Mouse (Mus musculus) intestine, embryonic 14.5 days (tissue): ENCODE results near the gene Veph1. TPM values are rescaled to one million over a fixed set of nuclear protein-coding genes. Genes with fewer than 3 reads are reported as not detected.
A peak's percentile ranks its signal among the peaks of the same experiment; 100 is the strongest.
"Not testable (repeated sequence)": the region's sequence is repeated elsewhere in the genome, so short reads cannot be mapped to it uniquely, and the experiment has no call there.

Source experiments
- ATAC-seq: fragments of 200-750 bp; cut with Nextera tagmentation; replicated peaks from 2 replicates; pipeline ENCODE4 v1.8.0; 2017; ENCODE audit warnings: low read depth, moderate number of reproducible peaks, moderate TSS enrichment, moderate library complexity; ENCODE audit not compliant: low FRiP score, low TSS enrichment
- DNase-seq: peaks from one replicate; pipeline ENCODE4 v3.0.0-alpha.2; 2018; ENCODE audit warnings: low spot score
- H3K27ac ChIP-seq: fragments of 300-500 bp; sonication (generic); 2 replicates; pipeline ENCODE4 v1.5.1; 2014; ENCODE audit warnings: low read depth, mild to moderate bottlenecking, control low read depth
- H3K27me3 ChIP-seq: fragments of 300-500 bp; sonication (generic); replicated peaks from 2 replicates; pipeline ENCODE4 v1.6.1; 2014; ENCODE audit warnings: low read length, control low read depth; ENCODE audit not compliant: control insufficient read depth, insufficient read depth
- H3K36me3 ChIP-seq: fragments of 300-500 bp; sonication (generic); 2 replicates; pipeline ENCODE4 v1.6.1; 2014; ENCODE audit warnings: low read length, control low read depth; ENCODE audit not compliant: control insufficient read depth, insufficient read depth
- H3K4me1 ChIP-seq: fragments of 300-500 bp; sonication (generic); replicated peaks from 2 replicates; pipeline ENCODE4 v1.6.1; 2014; ENCODE audit warnings: low read length, control low read depth, mixed read lengths; ENCODE audit not compliant: control insufficient read depth, insufficient read depth
- H3K4me2 ChIP-seq: fragments of 300-500 bp; sonication (generic); 2 replicates; pipeline ENCODE4 v1.6.1; 2014; ENCODE audit warnings: low read length
- H3K4me3 ChIP-seq: fragments of 300-500 bp; sonication (generic); 2 replicates; pipeline ENCODE4 v1.5.1; 2014; ENCODE audit warnings: low read depth, low read length, control low read depth, mixed read lengths
- H3K9ac ChIP-seq: fragments of 300-500 bp; sonication (generic); 2 replicates; pipeline ENCODE4 v1.6.1; 2014; ENCODE audit warnings: mild to moderate bottlenecking, low read length
- H3K9me3 ChIP-seq: fragments of 300-500 bp; sonication (generic); 2 replicates; pipeline ENCODE4 v1.6.1; 2016; ENCODE audit warnings: low read length, control low read depth; ENCODE audit not compliant: control insufficient read depth
- WGBS: fragments of 180-500 bp; shearing (Covaris S2); extraction: QIAGEN DNeasy Blood & Tissue Kit; methylation state at CpG from one replicate; pipeline ENCODE4 v1.1.7; 2014; 5-methylcytosine and 5-hydroxymethylcytosine counted together
- polyA plus RNA-seq: library from polyadenylated mRNA; unstranded; fragments of >200 nt; fragmentation: Nextera tagmentation; extraction: Ambion mirVana; gene quantifications from 2 replicates; pipeline ENCODE4 v1.2.1, GENCODE M21; 2014

Veph1 gene
- polyA plus RNA-seq, 1 experiment from 2014 or later: 0.35 TPM

- Histone ChIP-seq H3K9ac (no peak overlapping the region), H3K27me3 (no peaks in the 10 kb centered on the region), H3K4me1 (no peaks in the 10 kb centered on the region), H3K9me3 (no peaks in the 10 kb centered on the region), H3K4me2 (no peak overlapping the region), H3K27ac (no peak overlapping the region), H3K4me3 (no peak overlapping the region), H3K36me3 (no peaks in the 10 kb centered on the region)
- DNase-seq (no peak), ATAC-seq (no peak)
These were observed 56.2 kb downstream of the Veph1 start for GRCm38 (mm10) chr3:66240476-66240875.

- H3K4me1 ChIP-seq, H3K4me3 ChIP-seq, H3K9ac ChIP-seq, H3K4me2 ChIP-seq, H3K36me3 ChIP-seq, H3K27ac ChIP-seq, DNase-seq, H3K9me3 ChIP-seq, H3K27me3 ChIP-seq, ATAC-seq: not testable (repeated sequence)
- 49% methylated on average over 4 of the region's 4 CpGs for WGBS
These were observed 60.3 kb downstream of the Veph1 start for GRCm38 (mm10) chr3:66236234-66236871.

- peaks cover 5% of the 10 kb centered on the region; the same call in 1 of the 2 replicates for H3K27me3 ChIP-seq
- H3K9ac ChIP-seq: no peak overlapping the region
- no peak for ATAC-seq
- H3K36me3 ChIP-seq: no peaks in the 10 kb centered on the region
- H3K4me2 ChIP-seq: no peak overlapping the region
- H3K27ac ChIP-seq: no peak overlapping the region
- H3K4me3 ChIP-seq: no peak overlapping the region
- no peak for DNase-seq
- H3K9me3 ChIP-seq: no peaks in the 10 kb centered on the region
- H3K4me1 ChIP-seq: peaks cover 7% of the 10 kb centered on the region
- 58% methylated on average over 15 of the region's 15 CpGs for WGBS
These were observed 71.6 kb downstream of the Veph1 start for GRCm38 (mm10) chr3:66224931-66225537.

GRCm38 (mm10) chr3:66221243-66221611 is 75.4 kb downstream of the Veph1 start:
- DNase-seq (peak; percentile 65), ATAC-seq (peak; percentile 28; the same call in 1 of the 2 replicates)
- H3K9me3 ChIP-seq: no peaks in the 10 kb centered on the region
- peaks cover 5% of the 10 kb centered on the region; the same call in 1 of the 2 replicates for H3K27me3 ChIP-seq
- H3K9ac ChIP-seq: peak overlapping the region; percentile 44
- peak overlapping the region; percentile 50 for H3K4me3 ChIP-seq
- no peaks in the 10 kb centered on the region for H3K36me3 ChIP-seq
- H3K4me2 ChIP-seq: peak overlapping the region; percentile 85
- H3K27ac ChIP-seq: no peak overlapping the region
- peaks cover 7% of the 10 kb centered on the region for H3K4me1 ChIP-seq
- WGBS: 5% methylated on average over 11 of the region's 11 CpGs

- Histone ChIP-seq H3K27me3 (peaks cover 5% of the 10 kb centered on the region; the same call in 1 of the 2 replicates), H3K4me3 (peak overlapping the region; percentile 50), H3K9me3 (no peaks in the 10 kb centered on the region), H3K4me1 (peaks cover 7% of the 10 kb centered on the region), H3K27ac (no peak overlapping the region), H3K4me2 (peak overlapping the region; percentile 85), H3K9ac (peak overlapping the region; percentile 44), H3K36me3 (no peaks in the 10 kb centered on the region)
- under 1% methylated on average over 54 of the region's 54 CpGs for WGBS
- DNase-seq (peak; percentile 80), ATAC-seq (peak; percentile 87)
These were observed 75.9 kb downstream of the Veph1 start for GRCm38 (mm10) chr3:66220554-66221242.

GRCm38 (mm10) chr3:66219655-66220191 is 76.9 kb downstream of the Veph1 start, which contains the start of gene Ptx3:
Gene Ptx3, plus strand, starts transcription at chr3:66219910.
- Histone ChIP-seq H3K27ac (no peak within 1 kb of the TSS), H3K36me3 (no peaks in the 10 kb centered on the region), H3K4me3 (peak within 1 kb of the TSS; percentile 50), H3K4me2 (peak within 1 kb of the TSS; percentile 85), H3K4me1 (peaks cover 10% of the 10 kb centered on the region), H3K9ac (peak within 1 kb of the TSS; percentile 44), H3K9me3 (no peaks in the 10 kb centered on the region), H3K27me3 (peaks cover 5% of the 10 kb centered on the region; the same call in 1 of the 2 replicates)
- DNase-seq (peak; percentile 65), ATAC-seq (no peak)
- WGBS: 8% methylated on average over 20 of the region's 20 CpGs

- ATAC-seq: 0 out of 2 replicates have a peak, but pooled peaks have one; percentile 26
- Histone ChIP-seq H3K4me1 (peaks cover 4% of the 10 kb centered on the region; the same call in 1 of the 2 replicates), H3K27ac (no peak overlapping the region), H3K27me3 (no peaks in the 10 kb centered on the region), H3K9me3 (no peaks in the 10 kb centered on the region), H3K4me3 (no peak overlapping the region), H3K36me3 (no peaks in the 10 kb centered on the region), H3K4me2 (no peak overlapping the region), H3K9ac (no peak overlapping the region)
- WGBS: 32% methylated on average over 8 of the region's 8 CpGs
- DNase-seq: no peak
These were observed 80.9 kb downstream of the Veph1 start for GRCm38 (mm10) chr3:66215759-66216158.

- 92% methylated on average over 1 of the region's 1 CpGs for WGBS
- no peaks in the 10 kb centered on the region for H3K9me3 ChIP-seq
- no peak overlapping the region for H3K27ac ChIP-seq
- peaks cover 4% of the 10 kb centered on the region; the same call in 1 of the 2 replicates for H3K4me1 ChIP-seq
- no peak overlapping the region for H3K4me3 ChIP-seq
- H3K4me2 ChIP-seq: no peak overlapping the region
- ATAC-seq (no peak), DNase-seq (no peak)
- no peaks in the 10 kb centered on the region for H3K27me3 ChIP-seq
- no peak overlapping the region for H3K9ac ChIP-seq
- no peaks in the 10 kb centered on the region for H3K36me3 ChIP-seq
These were observed 83.1 kb downstream of the Veph1 start for GRCm38 (mm10) chr3:66213524-66213923.
